Mouse (Mus musculus): ENCODE measurements around the gene Cenpn. TPM values are rescaled to one million over a fixed set of nuclear protein-coding genes. Genes with fewer than 3 reads are reported as not detected.

Cenpn gene
- total and polyA plus RNA-seq, 2 experiments from 2014 or later = 4.3 to 8.4 TPM

DNA sequence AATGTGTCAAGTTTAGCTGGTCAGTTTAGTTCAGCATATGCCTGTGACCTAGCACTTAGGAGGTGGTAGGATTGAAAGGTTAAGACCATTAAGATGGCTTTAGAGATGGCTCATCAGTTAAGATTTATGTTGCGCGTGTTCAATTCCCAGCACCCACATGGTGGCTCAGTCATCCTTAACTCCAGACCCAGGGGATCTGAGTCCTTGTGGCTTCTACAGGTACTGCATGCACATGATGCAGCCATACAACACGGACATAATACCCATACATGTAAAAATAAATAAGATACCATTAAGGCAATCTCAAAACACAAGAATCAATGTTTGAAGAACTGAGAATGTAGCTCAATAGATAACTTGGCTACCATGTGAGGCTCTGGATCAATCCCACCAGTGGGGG, 68.3 kb downstream of the Cenpn start:
- 95% methylated on average over 3 of the region's 3 CpGs for WGBS
- Histone ChIP-seq H3K4me2 (ENCODE audit: low read depth, low read length) (no peak overlapping the region), H3K4me3 (ENCODE audit: low read length) (no peak overlapping the region), H3K27ac (no peak overlapping the region), H3K36me3 (ENCODE audit: insufficient read depth, low read length) (0 out of 2 replicates have a peak, but pooled peaks cover under 1% of the 10 kb centered on the region), H3K4me1 (ENCODE audit: insufficient read depth, low read length) (no peaks in the 10 kb centered on the region), H3K9ac (replicated peaks; ENCODE audit: low read length) (no peak overlapping the region), H3K9me3 (ENCODE audit: low read length) (no peaks in the 10 kb centered on the region), H3K27me3 (ENCODE audit: insufficient read depth, low read length) (no peaks in the 10 kb centered on the region)
- no peak for ATAC-seq
- peak; percentile 39 for TF ChIP-seq CTCF (IDR thresholded peaks at IDR 0.05; ENCODE audit: low read depth)
- DNase-seq (ENCODE audit: low spot score) = no peak

Other genes with a start within 250 kb of the Cenpn start
- gene Cdyl2, start 188.7 kb upstream of the Cenpn start, total RNA-seq (2014; rRNA removed) = 7.2 and 10.6 TPM in 2 replicates
- 13.6 and 15.3 TPM in 2 replicates for gene Cdyl2, start 188.7 kb upstream of the Cenpn start, polyA plus RNA-seq (2015; fragmentation: Nextera tagmentation; extraction: Ambion mirVana)
- gene Cmc2, start 275 bp upstream of the Cenpn start, total RNA-seq (2014; rRNA removed) = 12.6 and 16.8 TPM in 2 replicates
- gene Cmc2, start 275 bp upstream of the Cenpn start, polyA plus RNA-seq (2015; fragmentation: Nextera tagmentation; extraction: Ambion mirVana) = 36.3 TPM in 2 replicates
- gene Atmin, start 21.7 kb downstream of the Cenpn start, total RNA-seq (2014; rRNA removed) = 40.7 and 47.3 TPM in 2 replicates
- 18.3 and 20.8 TPM in 2 replicates for gene Atmin, start 21.7 kb downstream of the Cenpn start, polyA plus RNA-seq (2015; fragmentation: Nextera tagmentation; extraction: Ambion mirVana)
- 5.2 and 7.0 TPM in 2 replicates for gene 1700030J22Rik, start 57.2 kb downstream of the Cenpn start, total RNA-seq (2014; rRNA removed)
- 5.7 and 5.8 TPM in 2 replicates for gene 1700030J22Rik, start 57.2 kb downstream of the Cenpn start, polyA plus RNA-seq (2015; fragmentation: Nextera tagmentation; extraction: Ambion mirVana)
- 41.0 and 44.6 TPM in 2 replicates for gene Gcsh, start 71.8 kb downstream of the Cenpn start, total RNA-seq (2014; rRNA removed)
- 128 and 131 TPM in 2 replicates for gene Gcsh, start 71.8 kb downstream of the Cenpn start, polyA plus RNA-seq (2015; fragmentation: Nextera tagmentation; extraction: Ambion mirVana)
- 0.22 and 2.0 TPM in 2 replicates for gene Pkd1l2, start 160.7 kb downstream of the Cenpn start, total RNA-seq (2014; rRNA removed)
- 0.05 and 0.06 TPM in 2 replicates for gene Pkd1l2, start 160.7 kb downstream of the Cenpn start, polyA plus RNA-seq (2015; fragmentation: Nextera tagmentation; extraction: Ambion mirVana)
- gene Bco1, start 174.1 kb downstream of the Cenpn start, total RNA-seq (2014; rRNA removed) = 0.11 and 0.21 TPM in 2 replicates
- gene Bco1, start 174.1 kb downstream of the Cenpn start, polyA plus RNA-seq (2015; fragmentation: Nextera tagmentation; extraction: Ambion mirVana) = 0.32 and 0.39 TPM in 2 replicates
- gene Gan, start 236.4 kb downstream of the Cenpn start, total RNA-seq (2014; rRNA removed) = 8.5 and 11.1 TPM in 2 replicates
- gene Gan, start 236.4 kb downstream of the Cenpn start, polyA plus RNA-seq (2015; fragmentation: Nextera tagmentation; extraction: Ambion mirVana) = 4.8 and 5.6 TPM in 2 replicates